Mouse (Mus musculus) erythroblast, embryonic 14.5 days (primary cell): ENCODE data around the gene Psenen. TPM values are rescaled to one million over a fixed set of nuclear protein-coding genes. Genes with fewer than 3 reads are reported as not detected.

Experiments
- H3K27me3 ChIP-seq: 2 replicates; pipeline ENCODE4 v1.6.1; 2012; ENCODE audit warnings: inconsistent platforms; ENCODE audit not compliant: control insufficient read depth
- H3K36me3 ChIP-seq: 2 replicates; pipeline ENCODE4 v1.6.1; 2012; ENCODE audit warnings: mild to moderate bottlenecking, inconsistent platforms; ENCODE audit not compliant: control insufficient read depth
- H3K4me1 ChIP-seq: 2 replicates; pipeline ENCODE4 v1.6.1; 2012; ENCODE audit warnings: inconsistent platforms; ENCODE audit not compliant: control insufficient read depth
- H3K4me3 ChIP-seq: replicated peaks from 2 replicates; pipeline ENCODE3; 2012; ENCODE audit warnings: moderate library complexity, mild to moderate bottlenecking, inconsistent platforms
- H3K9me3 ChIP-seq: 2 replicates; pipeline ENCODE4 v1.6.1; 2012; ENCODE audit warnings: low read length, inconsistent platforms, mixed read lengths; ENCODE audit not compliant: control insufficient read depth
- GATA1 ChIP-seq: IDR thresholded peaks from 2 replicates; pipeline ENCODE4 v1.6.1; 2012; ENCODE audit warnings: low read length, inconsistent platforms, mixed read lengths
- TAL1 ChIP-seq: IDR thresholded peaks from 3 replicates; pipeline ENCODE4 v1.6.1; 2012; ENCODE audit warnings: low read length, inconsistent platforms, mixed read lengths
- polyA plus RNA-seq: library from polyadenylated mRNA; stranded (reverse); fragments of >175 nt; gene quantifications from 2 replicates; pipeline ENCODE4 v1.2.3, GENCODE M21; 2012

Psenen gene
- polyA plus RNA-seq = 8.0 and 8.9 TPM in 2 replicates

DNA sequence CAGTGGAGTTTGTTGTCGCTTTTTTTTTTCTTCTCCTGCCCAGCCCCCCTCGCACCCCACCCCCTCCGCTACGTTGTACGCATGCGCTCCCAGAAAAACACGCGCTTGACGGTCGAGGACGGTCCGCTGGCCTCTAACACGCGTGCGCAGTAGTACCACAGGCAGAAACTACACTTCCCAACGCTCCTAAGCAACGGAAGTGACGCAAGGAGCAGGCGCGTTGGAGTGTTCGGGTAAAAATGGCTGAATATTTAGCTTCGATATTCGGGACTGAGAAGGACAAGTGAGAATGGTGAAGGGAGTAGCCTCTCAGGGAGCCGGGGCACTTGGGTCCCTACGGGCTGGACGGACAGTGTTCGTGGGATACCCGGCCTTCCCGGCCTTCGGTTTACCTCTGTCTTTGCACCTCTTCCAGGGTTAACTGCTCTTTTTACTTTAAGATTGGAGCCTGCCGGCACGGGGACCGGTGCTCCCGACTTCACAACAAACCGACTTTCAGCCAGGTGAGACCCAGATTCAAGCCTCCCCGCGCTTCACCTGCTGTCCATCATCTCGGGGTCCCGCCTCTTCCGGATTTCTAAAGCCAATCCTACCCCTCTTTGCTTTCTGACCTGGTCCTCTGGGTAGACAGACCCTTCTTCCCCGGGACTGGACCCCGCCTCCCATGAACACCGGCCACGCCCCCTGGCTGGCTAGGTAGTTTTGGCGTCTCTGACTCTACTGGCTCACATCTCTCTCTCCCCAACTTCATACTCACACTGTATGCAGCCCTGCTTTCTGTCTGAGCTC is at the start of gene Psenen, which contains the start of the genes U2af1l4 and Gm49396:
Psenen (minus strand) TSS at position 511 of the 789 bp plus-strand sequence.
U2af1l4 (plus strand) TSS at position 185 of the 789 bp plus-strand sequence.
Gm49396 (plus strand) TSS at position 228 of the 789 bp plus-strand sequence.
- H3K9me3 ChIP-seq = no peaks in the 10 kb centered on the region
- no peaks in the 10 kb centered on the region for H3K27me3 ChIP-seq
- H3K36me3 ChIP-seq = peaks cover 51% of the 10 kb centered on the region
- peak within 1 kb of the TSS; percentile 94 for H3K4me3 ChIP-seq
- no peak for TF ChIP-seq TAL1
- no peak for TF ChIP-seq GATA1
- H3K4me1 ChIP-seq = peaks cover 56% of the 10 kb centered on the region

DNA sequence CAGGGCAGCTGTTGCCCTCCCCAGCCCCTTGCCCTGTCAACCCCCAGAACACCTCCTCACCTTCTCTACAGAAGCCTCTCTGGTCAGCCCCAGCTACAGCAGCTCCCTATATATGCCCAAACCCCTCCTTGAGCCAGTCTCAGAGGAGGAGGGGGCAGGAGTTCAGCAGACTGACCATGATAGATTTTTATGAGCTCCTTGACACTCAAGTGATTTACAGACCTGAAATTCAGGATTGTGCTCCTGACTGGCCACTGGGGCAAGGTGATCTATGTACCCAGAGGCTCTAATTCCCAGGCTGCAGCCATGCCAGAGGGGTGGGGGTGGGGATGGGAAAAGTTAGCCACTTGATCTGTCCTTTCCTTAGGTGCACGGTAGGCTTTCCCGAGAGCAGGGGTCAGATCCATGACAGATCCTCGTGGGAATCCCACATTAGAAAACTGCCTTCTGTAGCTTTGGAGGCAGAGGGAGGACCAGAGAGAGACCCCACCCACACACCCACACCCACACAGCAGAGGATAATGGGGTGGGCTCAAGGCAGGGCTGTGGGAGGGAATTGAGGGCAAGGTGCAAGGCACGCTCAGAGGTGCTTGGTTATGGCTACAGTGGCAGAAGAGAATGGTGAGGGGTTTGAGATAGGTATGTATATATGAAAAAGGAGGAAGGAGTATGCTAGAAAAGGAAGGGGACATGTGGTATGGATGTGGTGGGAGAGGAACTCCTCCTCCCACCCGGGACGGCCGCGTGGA is 49.4 kb upstream of the Psenen start, which contains the start of gene Upk1a:
Upk1a (minus strand) TSS at position 194 of the 749 bp plus-strand sequence.
- Histone ChIP-seq H3K9me3 (no peaks in the 10 kb centered on the region), H3K4me1 (peaks cover 15% of the 10 kb centered on the region), H3K27me3 (no peaks in the 10 kb centered on the region; the same call in 1 of the 2 replicates), H3K4me3 (no peak within 1 kb of the TSS), H3K36me3 (peaks cover 20% of the 10 kb centered on the region)
- TF ChIP-seq GATA1 = no peak

- Histone ChIP-seq H3K4me3 (no peak overlapping the region), H3K36me3 (no peaks in the 10 kb centered on the region), H3K27me3 (no peaks in the 10 kb centered on the region; the same call in 1 of the 2 replicates), H3K4me1 (peaks cover 8% of the 10 kb centered on the region), H3K9me3 (no peaks in the 10 kb centered on the region)
- TF ChIP-seq GATA1 (no peak), TAL1 (no peak)
Observed at GRCm38 (mm10) chr7:30610043-30610442, 46.6 kb upstream of the Psenen start.

DNA sequence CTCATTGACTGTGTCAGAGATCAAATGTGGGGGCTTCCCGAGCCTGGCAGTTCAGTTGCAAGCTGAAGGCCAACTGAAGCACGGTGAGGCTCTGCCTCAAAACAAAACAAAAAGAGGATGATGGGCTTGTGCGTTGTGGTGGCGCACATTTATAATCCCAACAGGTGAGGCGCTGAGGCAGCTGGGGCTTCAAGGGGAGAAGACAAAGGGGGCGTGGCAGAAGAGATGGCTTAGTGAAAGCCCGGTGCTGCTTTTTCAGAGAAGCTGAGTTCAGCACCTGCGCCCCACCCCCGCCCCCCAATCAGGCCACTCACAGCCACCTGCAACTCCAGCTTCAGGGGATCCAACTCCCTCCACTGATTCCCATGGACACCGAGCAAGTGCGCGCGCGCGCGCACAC is 45.0 kb upstream of the Psenen start:
- Histone ChIP-seq H3K36me3 (no peaks in the 10 kb centered on the region), H3K27me3 (no peaks in the 10 kb centered on the region; the same call in 1 of the 2 replicates), H3K9me3 (no peaks in the 10 kb centered on the region), H3K4me3 (no peak overlapping the region), H3K4me1 (peaks cover 4% of the 10 kb centered on the region)
- no peak for TF ChIP-seq TAL1
- TF ChIP-seq GATA1 = no peak

- Histone ChIP-seq H3K27me3 (no peaks in the 10 kb centered on the region; the same call in 1 of the 2 replicates), H3K36me3 (no peaks in the 10 kb centered on the region)
- TF ChIP-seq GATA1 (no peak), TAL1 (no peak)
Observed at GRCm38 (mm10) chr7:30607706-30608309, 44.4 kb upstream of the Psenen start.

GRCm38 (mm10) chr7:30604944-30605343 is 41.5 kb upstream of the Psenen start:
- no peak for TF ChIP-seq GATA1
- TF ChIP-seq TAL1 = no peak
- Histone ChIP-seq H3K9me3 (no peaks in the 10 kb centered on the region), H3K4me1 (peaks cover 14% of the 10 kb centered on the region)

More at GRCm38 (mm10) chr7:30607706-30608309, 44.4 kb upstream of the Psenen start:
- Histone ChIP-seq H3K9me3 (no peaks in the 10 kb centered on the region), H3K4me1 (peaks cover 2% of the 10 kb centered on the region), H3K4me3 (no peak overlapping the region)

GRCm38 (mm10) chr7:30604424-30604823 is 41.0 kb upstream of the Psenen start:
- Histone ChIP-seq H3K4me1 (peaks cover 18% of the 10 kb centered on the region), H3K9me3 (no peaks in the 10 kb centered on the region), H3K27me3 (no peaks in the 10 kb centered on the region), H3K36me3 (no peaks in the 10 kb centered on the region), H3K4me3 (no peak overlapping the region)
- TF ChIP-seq GATA1 = no peak
- no peak for TF ChIP-seq TAL1

More at GRCm38 (mm10) chr7:30604944-30605343, 41.5 kb upstream of the Psenen start:
- H3K27me3 ChIP-seq = no peaks in the 10 kb centered on the region
- H3K36me3 ChIP-seq = no peaks in the 10 kb centered on the region
- H3K4me3 ChIP-seq = no peak overlapping the region

GRCm38 (mm10) chr7:30602583-30602982 is 39.2 kb upstream of the Psenen start:
- TF ChIP-seq TAL1 = no peak
- TF ChIP-seq GATA1 = no peak
- Histone ChIP-seq H3K9me3 (no peaks in the 10 kb centered on the region), H3K4me3 (no peak overlapping the region), H3K27me3 (no peaks in the 10 kb centered on the region), H3K36me3 (no peaks in the 10 kb centered on the region), H3K4me1 (peaks cover 18% of the 10 kb centered on the region)
